Comparison of ENCODE assay signal across 8 mouse cellular contexts in the genomic region with DNA sequence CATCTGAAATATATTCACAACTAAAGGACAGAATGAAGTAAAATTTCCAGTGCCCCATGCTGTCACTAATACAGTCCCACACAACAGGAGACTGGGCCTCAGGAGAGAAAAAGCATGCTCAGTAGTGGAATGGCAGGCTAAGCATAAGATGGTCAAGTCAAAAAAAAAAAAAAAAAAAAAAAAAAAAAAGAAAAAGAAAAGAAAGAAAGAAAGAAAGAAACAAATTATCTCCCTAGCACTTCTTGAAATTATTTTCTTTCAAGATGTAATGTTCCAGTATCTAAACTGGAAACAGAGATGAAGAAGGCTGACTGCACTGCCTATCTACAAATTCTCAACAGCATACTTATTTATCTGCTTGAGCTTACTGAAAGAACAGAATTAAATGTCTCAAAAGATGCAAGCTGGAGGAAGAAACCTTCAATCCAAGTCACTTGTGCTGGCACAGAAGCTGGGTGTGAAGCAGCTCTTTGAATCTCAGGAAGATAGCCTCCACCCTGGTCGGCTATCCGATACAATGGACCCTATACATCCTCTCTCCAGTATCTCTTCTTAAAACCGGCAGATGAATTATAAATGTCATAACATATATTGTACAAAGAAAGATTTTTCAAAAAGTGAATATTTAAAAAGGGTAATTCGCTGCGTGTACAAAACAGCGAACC. TPM values are rescaled to one million over a fixed set of nuclear protein-coding genes. Genes with fewer than 3 reads are reported as not detected.
DNase-seq lines count a peak whose midpoint lies in the region; ATAC-seq and TF ChIP-seq lines count a peak whose summit lies in the region.

No protein-coding gene starts in this region.

- no peak overlapping the region for H3K9ac ChIP-seq in liver, embryonic 11.5 days (ENCODE audit: low read depth, low read length)

- no peaks in the 10 kb centered on the region for H3K36me3 ChIP-seq in spleen, adult 2 months (ENCODE audit: control insufficient read depth, insufficient read depth, low read length)
- no peaks in the 10 kb centered on the region for H3K36me3 ChIP-seq in liver, embryonic 11.5 days (ENCODE audit: control insufficient read depth, insufficient read depth, low read length)

- H3K9me3 ChIP-seq in liver, embryonic 11.5 days (ENCODE audit: control insufficient read depth, low read length), result no peaks in the 10 kb centered on the region

- no peak for ATAC-seq in liver, embryonic 11.5 days (replicated peaks; ENCODE audit: low FRiP score)

- peak overlapping the region; percentile 80 for H3K4me2 ChIP-seq in liver, embryonic 11.5 days

- H3K27ac ChIP-seq in spleen, adult 2 months (ENCODE audit: insufficient read depth, low read length), result no peak overlapping the region
- no peak overlapping the region for H3K27ac ChIP-seq in liver, embryonic 11.5 days (ENCODE audit: low read depth, low read length)

- H3K4me3 ChIP-seq in spleen, adult 2 months (ENCODE audit: extremely low read depth, insufficient read depth, insufficient read length), result peak overlapping the region; percentile 84
- peak overlapping the region; percentile 72 for H3K4me3 ChIP-seq in liver, embryonic 11.5 days (ENCODE audit: low read depth, low read length)

- TF ChIP-seq POLR2A in spleen, adult 2 months (IDR thresholded peaks at IDR 0.05; ENCODE audit: low read depth, low read length), result no peak

- TF ChIP-seq CTCF in spleen, adult 2 months (IDR thresholded peaks at IDR 0.05; ENCODE audit: extremely low read depth, insufficient read depth, insufficient read length, insufficient replicate concordance), result no peak

- WGBS in spleen, adult 2 months, result 11% methylated on average over 6 of the region's 6 CpGs
- WGBS in liver, embryonic 11.5 days, result 14% methylated on average over 6 of the region's 6 CpGs

- no peaks in the 10 kb centered on the region for H3K27me3 ChIP-seq in spleen, adult 2 months (ENCODE audit: control insufficient read depth, insufficient read depth, low read length)
- H3K27me3 ChIP-seq in liver, embryonic 11.5 days (replicated peaks; ENCODE audit: control insufficient read depth, insufficient read depth, low read length), result no peaks in the 10 kb centered on the region

- peak; percentile 21 for DNase-seq in embryo, embryonic 10.5 days (ENCODE audit: low spot score)
- DNase-seq in embryo, embryonic 11 days, result no peak
- DNase-seq in spleen, adult 2 months (ENCODE audit: low read depth in 1 of 2, low spot score in 2 of 2), result no peak
- DNase-seq in spleen, postnatal 4 days (ENCODE audit: low spot score in 2 of 2), result no peak
- no peak for DNase-seq in liver, embryonic 11.5 days (ENCODE audit: low spot score)
- DNase-seq in thymus, postnatal 14 days, result no peak
- DNase-seq in cerebellum, adult 11-12 months, result no peak
- DNase-seq in frontal cortex, postnatal 25 days (ENCODE audit: low spot score in 2 of 2), result no peak

- 0 out of 2 replicates have a peak, but pooled peaks cover 2% of the 10 kb centered on the region for H3K4me1 ChIP-seq in spleen, adult 2 months (ENCODE audit: control insufficient read depth, insufficient read depth, insufficient read length)
- H3K4me1 ChIP-seq in liver, embryonic 11.5 days (replicated peaks; ENCODE audit: control insufficient read depth, insufficient read depth, low read length), result peaks cover 2% of the 10 kb centered on the region

RNA-seq across cellular contexts. Expression of gene Nab1, which starts 1.6 kb away (rescaled TPM):
- 6.0 and 8.2 TPM in 2 replicates for polyA plus RNA-seq in spleen, adult 2 months (2012; rRNA removed)
- polyA plus RNA-seq in liver, embryonic 11.5 days (2014; fragmentation: Nextera tagmentation; extraction: Ambion mirVana), result 20.5 and 20.6 TPM in 2 replicates
